Mouse (Mus musculus): ENCODE data around the gene Ccdc54. TPM values are rescaled to one million over a fixed set of nuclear protein-coding genes. Genes with fewer than 3 reads are reported as not detected.

Gene Ccdc54
- total RNA-seq, 4 experiments from 2014 or later, result not detected

DNA sequence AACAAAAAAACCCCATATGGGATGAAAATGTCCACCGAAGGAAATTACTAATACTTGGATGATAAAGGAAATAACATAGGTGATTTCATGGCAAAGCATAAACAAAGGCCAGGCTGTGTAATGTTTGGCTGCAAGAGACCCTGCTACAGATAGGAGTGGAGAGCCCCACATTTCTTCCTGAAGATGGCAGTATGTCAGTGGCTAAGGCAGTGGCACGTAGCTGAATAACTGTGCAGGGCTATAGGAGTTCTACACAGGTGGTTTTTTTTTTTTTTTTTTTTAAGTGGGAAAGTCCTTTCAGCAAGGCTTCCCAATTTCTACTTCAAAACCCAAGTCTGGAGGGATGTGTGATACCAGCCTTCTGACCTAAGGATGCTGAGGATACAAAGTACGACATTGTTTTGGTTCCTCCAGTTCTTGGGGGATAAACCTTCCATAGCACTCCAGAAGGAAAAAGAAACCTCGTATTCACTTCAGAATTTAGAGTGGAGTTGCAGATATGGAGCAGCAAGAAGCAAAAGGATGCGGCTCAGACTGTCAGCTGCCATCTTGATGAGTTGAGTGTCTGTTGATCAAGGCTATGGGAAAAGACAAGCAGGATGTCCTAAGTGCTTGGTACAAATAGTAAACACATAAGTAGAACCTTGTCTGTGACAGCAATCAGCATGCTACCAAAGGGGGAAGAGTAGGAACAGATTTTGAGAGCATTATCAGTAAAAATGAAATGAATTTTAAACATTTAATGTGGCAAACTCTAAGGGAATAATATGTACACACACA is 48.2 kb downstream of the Ccdc54 start:
- no peak for DNase-seq (ENCODE audit: low spot score in 2 of 2)

Other genes starting within 250 kb of the Ccdc54 start
- 10 to 100 TPM in 1 of 4 experiments, 1 to 10 TPM in 3; 8.5 to 11.6 (median 9.0) TPM for gene Bbx, start 158.8 kb downstream of the Ccdc54 start, total RNA-seq (2022)